Mouse (Mus musculus): ENCODE results near the gene Mycbp2. TPM values are rescaled to one million over a fixed set of nuclear protein-coding genes. Genes with fewer than 3 reads are reported as not detected.

The Mycbp2 gene
- polyA plus RNA-seq, 1 experiment from 2014 or later: 31.5 TPM

- Histone ChIP-seq H3K27ac (ENCODE audit: low read depth) (no peak overlapping the region), H3K4me3 (ENCODE audit: low read depth, low read length) (no peak overlapping the region), H3K4me1 (replicated peaks; ENCODE audit: control insufficient read depth, insufficient read depth, low read length) (no peaks in the 10 kb centered on the region), H3K9me3 (ENCODE audit: control insufficient read depth, low read length) (peaks cover 4% of the 10 kb centered on the region; the same call in 1 of the 2 replicates), H3K4me2 (ENCODE audit: low read length) (no peak overlapping the region), H3K9ac (ENCODE audit: low read length) (no peak overlapping the region), H3K27me3 (replicated peaks; ENCODE audit: control insufficient read depth, insufficient read depth, low read length) (no peaks in the 10 kb centered on the region), H3K36me3 (ENCODE audit: control insufficient read depth, insufficient read depth, low read length) (peaks cover 28% of the 10 kb centered on the region)
- no peak for DNase-seq (ENCODE audit: low spot score)
- ATAC-seq (replicated peaks; ENCODE audit: low FRiP score, low TSS enrichment, low read depth): no peak
- 96% methylated on average over 4 of the region's 4 CpGs for WGBS
Measured at GRCm38 (mm10) chr14:103312926-103313325, 33.7 kb downstream of the Mycbp2 start.

GRCm38 (mm10) chr14:103296227-103296626 is 50.4 kb downstream of the Mycbp2 start:
- no peak for DNase-seq (ENCODE audit: low spot score)
- no peak overlapping the region for H3K27ac ChIP-seq (ENCODE audit: low read depth)
- no peaks in the 10 kb centered on the region for H3K9me3 ChIP-seq (ENCODE audit: control insufficient read depth, low read length)
- H3K4me3 ChIP-seq (ENCODE audit: low read depth, low read length): no peak overlapping the region
- no peak overlapping the region for H3K4me2 ChIP-seq (ENCODE audit: low read length)
- no peaks in the 10 kb centered on the region for H3K27me3 ChIP-seq (replicated peaks; ENCODE audit: control insufficient read depth, insufficient read depth, low read length)
- H3K36me3 ChIP-seq (ENCODE audit: control insufficient read depth, insufficient read depth, low read length): peaks cover 36% of the 10 kb centered on the region
- no peaks in the 10 kb centered on the region for H3K4me1 ChIP-seq (replicated peaks; ENCODE audit: control insufficient read depth, insufficient read depth, low read length)
- 90% methylated on average over 2 of the region's 2 CpGs for WGBS
- no peak overlapping the region for H3K9ac ChIP-seq (ENCODE audit: low read length)
- ATAC-seq (replicated peaks; ENCODE audit: low FRiP score, low TSS enrichment, low read depth): no peak

- Histone ChIP-seq H3K27ac (ENCODE audit: low read depth) (no peak overlapping the region), H3K27me3 (replicated peaks; ENCODE audit: control insufficient read depth, insufficient read depth, low read length) (no peaks in the 10 kb centered on the region), H3K9ac (ENCODE audit: low read length) (no peak overlapping the region), H3K36me3 (ENCODE audit: control insufficient read depth, insufficient read depth, low read length) (peaks cover 35% of the 10 kb centered on the region), H3K9me3 (ENCODE audit: control insufficient read depth, low read length) (no peaks in the 10 kb centered on the region), H3K4me2 (ENCODE audit: low read length) (no peak overlapping the region), H3K4me3 (ENCODE audit: low read depth, low read length) (no peak overlapping the region), H3K4me1 (replicated peaks; ENCODE audit: control insufficient read depth, insufficient read depth, low read length) (no peaks in the 10 kb centered on the region)
- ATAC-seq (replicated peaks; ENCODE audit: low FRiP score, low TSS enrichment, low read depth): no peak
- no peak for DNase-seq (ENCODE audit: low spot score)
- 66% methylated on average over 2 of the region's 2 CpGs for WGBS
Measured at GRCm38 (mm10) chr14:103286650-103287049, 60.0 kb downstream of the Mycbp2 start.

- no peak overlapping the region for H3K4me3 ChIP-seq (ENCODE audit: low read depth, low read length)
- ATAC-seq (replicated peaks; ENCODE audit: low FRiP score, low TSS enrichment, low read depth): no peak
- no peak overlapping the region for H3K4me2 ChIP-seq (ENCODE audit: low read length)
- no peak overlapping the region for H3K9ac ChIP-seq (ENCODE audit: low read length)
- H3K9me3 ChIP-seq (ENCODE audit: control insufficient read depth, low read length): no peaks in the 10 kb centered on the region
- no peak for DNase-seq (ENCODE audit: low spot score)
- WGBS: 86% methylated on average over 4 of the region's 4 CpGs
- peaks cover 19% of the 10 kb centered on the region; the same call in 1 of the 2 replicates for H3K36me3 ChIP-seq (ENCODE audit: control insufficient read depth, insufficient read depth, low read length)
- no peaks in the 10 kb centered on the region for H3K4me1 ChIP-seq (replicated peaks; ENCODE audit: control insufficient read depth, insufficient read depth, low read length)
- no peak overlapping the region for H3K27ac ChIP-seq (ENCODE audit: low read depth)
- no peaks in the 10 kb centered on the region for H3K27me3 ChIP-seq (replicated peaks; ENCODE audit: control insufficient read depth, insufficient read depth, low read length)
Measured at GRCm38 (mm10) chr14:103276667-103277066, 69.9 kb downstream of the Mycbp2 start.

GRCm38 (mm10) chr14:103260437-103260836 is 86.2 kb downstream of the Mycbp2 start:
- Histone ChIP-seq H3K27me3 (replicated peaks; ENCODE audit: control insufficient read depth, insufficient read depth, low read length) (no peaks in the 10 kb centered on the region), H3K4me2 (ENCODE audit: low read length) (no peak overlapping the region), H3K4me3 (ENCODE audit: low read depth, low read length) (no peak overlapping the region), H3K9ac (ENCODE audit: low read length) (no peak overlapping the region), H3K27ac (ENCODE audit: low read depth) (no peak overlapping the region), H3K9me3 (ENCODE audit: control insufficient read depth, low read length) (no peaks in the 10 kb centered on the region), H3K36me3 (ENCODE audit: control insufficient read depth, insufficient read depth, low read length) (peaks cover 36% of the 10 kb centered on the region), H3K4me1 (replicated peaks; ENCODE audit: control insufficient read depth, insufficient read depth, low read length) (no peaks in the 10 kb centered on the region)
- WGBS: 100% methylated on average over 2 of the region's 2 CpGs
- ATAC-seq (replicated peaks; ENCODE audit: low FRiP score, low TSS enrichment, low read depth) (no peak), DNase-seq (ENCODE audit: low spot score) (no peak)

GRCm38 (mm10) chr14:103258745-103259144 is 87.9 kb downstream of the Mycbp2 start:
- H3K27ac ChIP-seq (ENCODE audit: low read depth): no peak overlapping the region
- H3K9me3 ChIP-seq (ENCODE audit: control insufficient read depth, low read length): no peaks in the 10 kb centered on the region
- H3K9ac ChIP-seq (ENCODE audit: low read length): no peak overlapping the region
- H3K36me3 ChIP-seq (ENCODE audit: control insufficient read depth, insufficient read depth, low read length): peaks cover 37% of the 10 kb centered on the region
- no peaks in the 10 kb centered on the region for H3K4me1 ChIP-seq (replicated peaks; ENCODE audit: control insufficient read depth, insufficient read depth, low read length)
- no peak overlapping the region for H3K4me3 ChIP-seq (ENCODE audit: low read depth, low read length)
- ATAC-seq (replicated peaks; ENCODE audit: low FRiP score, low TSS enrichment, low read depth) (no peak), DNase-seq (ENCODE audit: low spot score) (no peak)
- WGBS: 81% methylated on average over 2 of the region's 2 CpGs
- no peaks in the 10 kb centered on the region for H3K27me3 ChIP-seq (replicated peaks; ENCODE audit: control insufficient read depth, insufficient read depth, low read length)
- no peak overlapping the region for H3K4me2 ChIP-seq (ENCODE audit: low read length)

GRCm38 (mm10) chr14:103256866-103257265 is 89.7 kb downstream of the Mycbp2 start:
- H3K36me3 ChIP-seq (ENCODE audit: control insufficient read depth, insufficient read depth, low read length): peaks cover 40% of the 10 kb centered on the region
- H3K9ac ChIP-seq (ENCODE audit: low read length): no peak overlapping the region
- WGBS: 90% methylated on average over 7 of the region's 7 CpGs
- no peak overlapping the region for H3K27ac ChIP-seq (ENCODE audit: low read depth)
- H3K4me3 ChIP-seq (ENCODE audit: low read depth, low read length): no peak overlapping the region
- no peak overlapping the region for H3K4me2 ChIP-seq (ENCODE audit: low read length)
- no peaks in the 10 kb centered on the region for H3K27me3 ChIP-seq (replicated peaks; ENCODE audit: control insufficient read depth, insufficient read depth, low read length)
- no peaks in the 10 kb centered on the region for H3K9me3 ChIP-seq (ENCODE audit: control insufficient read depth, low read length)
- H3K4me1 ChIP-seq (replicated peaks; ENCODE audit: control insufficient read depth, insufficient read depth, low read length): no peaks in the 10 kb centered on the region
- DNase-seq (ENCODE audit: low spot score): no peak
- ATAC-seq (replicated peaks; ENCODE audit: low FRiP score, low TSS enrichment, low read depth): no peak

GRCm38 (mm10) chr14:103254311-103254710 is 92.3 kb downstream of the Mycbp2 start:
- no peak overlapping the region for H3K27ac ChIP-seq (ENCODE audit: low read depth)
- H3K9ac ChIP-seq (ENCODE audit: low read length): no peak overlapping the region
- no peaks in the 10 kb centered on the region for H3K4me1 ChIP-seq (replicated peaks; ENCODE audit: control insufficient read depth, insufficient read depth, low read length)
- H3K9me3 ChIP-seq (ENCODE audit: control insufficient read depth, low read length): no peaks in the 10 kb centered on the region
- H3K27me3 ChIP-seq (replicated peaks; ENCODE audit: control insufficient read depth, insufficient read depth, low read length): no peaks in the 10 kb centered on the region
- 89% methylated on average over 2 of the region's 2 CpGs for WGBS
- DNase-seq (ENCODE audit: low spot score) (no peak), ATAC-seq (replicated peaks; ENCODE audit: low FRiP score, low TSS enrichment, low read depth) (no peak)
- no peak overlapping the region for H3K4me2 ChIP-seq (ENCODE audit: low read length)
- H3K4me3 ChIP-seq (ENCODE audit: low read depth, low read length): no peak overlapping the region
- H3K36me3 ChIP-seq (ENCODE audit: control insufficient read depth, insufficient read depth, low read length): peaks cover 33% of the 10 kb centered on the region

- DNase-seq (ENCODE audit: low spot score): no peak
- no peaks in the 10 kb centered on the region for H3K27me3 ChIP-seq (replicated peaks; ENCODE audit: control insufficient read depth, insufficient read depth, low read length)
- no peak for ATAC-seq (replicated peaks; ENCODE audit: low FRiP score, low TSS enrichment, low read depth)
- no peak overlapping the region for H3K27ac ChIP-seq (ENCODE audit: low read depth)
- H3K4me1 ChIP-seq (replicated peaks; ENCODE audit: control insufficient read depth, insufficient read depth, low read length): no peaks in the 10 kb centered on the region
- no peak overlapping the region for H3K4me3 ChIP-seq (ENCODE audit: low read depth, low read length)
- no peak overlapping the region for H3K9ac ChIP-seq (ENCODE audit: low read length)
- no peak overlapping the region for H3K4me2 ChIP-seq (ENCODE audit: low read length)
- H3K36me3 ChIP-seq (ENCODE audit: control insufficient read depth, insufficient read depth, low read length): peaks cover 19% of the 10 kb centered on the region
- no peaks in the 10 kb centered on the region for H3K9me3 ChIP-seq (ENCODE audit: control insufficient read depth, low read length)
- 94% methylated on average over 6 of the region's 6 CpGs for WGBS
Measured at GRCm38 (mm10) chr14:103242020-103242419, 104.6 kb downstream of the Mycbp2 start.
